8 mouse cellular contexts compared by ENCODE assay signal in genomic region chr11:88728508-88728890, GRCm38 (mm10). TPM values are rescaled to one million over a fixed set of nuclear protein-coding genes. Genes with fewer than 3 reads are reported as not detected.
DNase-seq lines count a peak whose midpoint lies in the region; ATAC-seq and TF ChIP-seq lines count a peak whose summit lies in the region.
"Had no signal": no experiment of that assay in that cellular context is flagged by ENCODE, and none has a peak within 500 bp of the region (broad histone marks: within the 10 kb centered on the region; RNA-seq: fewer than 3 reads in every experiment).

No protein-coding gene starts in this region.

- in situ Hi-C loops in ES-E14 (cut with MboI; ENCODE audit: low sequenced_read_pairs in 2 of 2, unreplicated experiment in 2 of 2) = no loop called here

- no peaks in the 10 kb centered on the region for H3K36me3 ChIP-seq in ES-E14 (ENCODE audit: control insufficient read depth, insufficient read depth, low read length, poor library complexity, severe bottlenecking)
- no peaks in the 10 kb centered on the region for H3K36me3 ChIP-seq in embryonic facial prominence, embryonic 12.5 days
- no peaks in the 10 kb centered on the region for H3K36me3 ChIP-seq in heart, embryonic 15.5 days

- no peak overlapping the region for H3K9ac ChIP-seq in ES-E14 (ENCODE audit: insufficient read depth, low read depth, low read length, poor library complexity, severe bottlenecking)
- no peak overlapping the region for H3K9ac ChIP-seq in embryonic facial prominence, embryonic 12.5 days
- H3K9ac ChIP-seq in heart, embryonic 15.5 days = no peak overlapping the region

- no peaks in the 10 kb centered on the region for H3K27me3 ChIP-seq in embryonic facial prominence, embryonic 12.5 days
- H3K27me3 ChIP-seq in heart, embryonic 15.5 days = no peaks in the 10 kb centered on the region

- WGBS in embryonic facial prominence, embryonic 12.5 days = 1% methylated on average over 6 of the region's 6 CpGs
- WGBS in heart, embryonic 15.5 days = 3% methylated on average over 6 of the region's 6 CpGs

- no peaks in the 10 kb centered on the region for H3K9me3 ChIP-seq in ES-E14 (ENCODE audit: control insufficient read depth, insufficient read depth, low read depth, low read length)
- H3K9me3 ChIP-seq in embryonic facial prominence, embryonic 12.5 days = no peaks in the 10 kb centered on the region
- no peaks in the 10 kb centered on the region for H3K9me3 ChIP-seq in heart, embryonic 15.5 days (replicated peaks)

- DNase-seq in ES-E14 (ENCODE audit: low read depth, low spot score) = no peak
- peak; percentile 73 for DNase-seq in adrenal gland, postnatal 25 days
- peak; percentile 71 to 90 for DNase-seq in layer of hippocampus, postnatal 25 days (ENCODE audit: extremely low spot score in 1 of 2, low spot score in 1 of 2)
- DNase-seq in spleen, adult 18-20 months = peak; percentile 43 to 78

- H3K4me3 ChIP-seq in ES-E14 (ENCODE audit: insufficient read depth in 1 of 2, low read depth in 1 of 2, low read length in 2 of 2, poor library complexity in 1 of 2, severe bottlenecking in 1 of 2) = peak overlapping the region in 1 of 2 experiments; percentile 29; a peak in 1 of 4 replicates
- no peak overlapping the region for H3K4me3 ChIP-seq in embryonic facial prominence, embryonic 12.5 days
- H3K4me3 ChIP-seq in heart, embryonic 15.5 days = no peak overlapping the region
- H3K4me3 ChIP-seq: myocyte had no signal

- H3K27ac ChIP-seq in ES-E14 (ENCODE audit: insufficient read depth, low read depth, low read length, poor library complexity, severe bottlenecking) = no peak overlapping the region
- H3K27ac ChIP-seq in embryonic facial prominence, embryonic 12.5 days = peak overlapping the region; percentile 50
- H3K27ac ChIP-seq in heart, embryonic 15.5 days = peak overlapping the region; percentile 71

- H3K4me1 ChIP-seq in ES-E14 (ENCODE audit: control insufficient read depth in 2 of 2, insufficient read depth in 2 of 2, low read length in 2 of 2, poor library complexity in 1 of 2) = peaks cover 5 to 7% of the 10 kb centered on the region in 2 experiments; a peak in 3 of 4 replicates
- peaks cover 26% of the 10 kb centered on the region for H3K4me1 ChIP-seq in embryonic facial prominence, embryonic 12.5 days
- peaks cover 29% of the 10 kb centered on the region for H3K4me1 ChIP-seq in heart, embryonic 15.5 days (replicated peaks)

- ATAC-seq in embryonic facial prominence, embryonic 12.5 days (ENCODE audit: insufficient number of reproducible peaks, insufficient read depth, low FRiP score, low TSS enrichment) = 0 out of 2 replicates have a peak, but pooled peaks have one; percentile 25
- no peak for ATAC-seq in heart, embryonic 15.5 days (replicated peaks; ENCODE audit: insufficient number of reproducible peaks, insufficient read depth, low FRiP score, low read depth)
- ATAC-seq in megakaryocyte-erythroid progenitor cell, adult 5-6 weeks (replicated peaks; ENCODE audit: low FRiP score, low TSS enrichment, poor library complexity, severe bottlenecking) = peak; percentile 77

- H3K4me2 ChIP-seq in embryonic facial prominence, embryonic 12.5 days (replicated peaks) = peak overlapping the region; percentile 27
- no peak overlapping the region for H3K4me2 ChIP-seq in heart, embryonic 15.5 days

TF ChIP-seq in ES-E14, 5 proteins besides CTCF, POLR2A, EP300 and RAD21:
- no peak for TF ChIP-seq HCFC1 (IDR thresholded peaks at IDR 0.05; ENCODE audit: borderline replicate concordance, insufficient read depth, low read length)
- no peak for TF ChIP-seq CHD2 (IDR thresholded peaks at IDR 0.05; ENCODE audit: low read depth, low read length)
- peak; percentile 77 for TF ChIP-seq ZC3H11A (IDR thresholded peaks at IDR 0.05; ENCODE audit: borderline replicate concordance, low read depth, low read length)
- no peak for TF ChIP-seq MAFK (IDR thresholded peaks at IDR 0.05; ENCODE audit: insufficient read depth, low read depth, low read length)
- TF ChIP-seq ZNF384 (IDR thresholded peaks at IDR 0.05; ENCODE audit: low read depth, low read length) = peak; percentile 37; the same call in 1 of the 2 replicates

RNA-seq across cellular contexts. Expression of gene Msi2, which starts 10.2 kb away (rescaled TPM):
- total RNA-seq in ES-E14 (2012; rRNA removed) = 66.4 and 94.8 TPM in 2 replicates
- 154 and 189 TPM in 2 replicates for total RNA-seq in adrenal gland, postnatal 25 days (2021)
- 22.0 and 25.8 TPM in 2 replicates for polyA plus RNA-seq in embryonic facial prominence, embryonic 12.5 days (2016; fragmentation: Nextera tagmentation; extraction: Ambion mirVana)
- 17.2 and 19.6 TPM in 2 replicates for polyA plus RNA-seq in heart, embryonic 15.5 days (2015; fragmentation: Nextera tagmentation; extraction: Ambion mirVana)
- 10 to 100 TPM; 89.4 to 90.0 TPM for total RNA-seq in layer of hippocampus, postnatal 25 days (2021)
- total RNA-seq in megakaryocyte-erythroid progenitor cell, adult 5-6 weeks (2014; fragmentation: Nextera tagmentation) = 89.1 and 92.4 TPM in 2 replicates
- total RNA-seq in megakaryocyte-erythroid progenitor cell, adult 5-6 weeks (2017) = 111 and 162 TPM in 2 replicates
